Mouse (Mus musculus) liver, postnatal 0 days (tissue): ENCODE measurements around the gene Gm10147. TPM values are rescaled to one million over a fixed set of nuclear protein-coding genes. Genes with fewer than 3 reads are reported as not detected.
"Not testable (repeated sequence)": the region's sequence is repeated elsewhere in the genome, so short reads cannot be mapped to it uniquely, and the experiment has no call there.

ENCODE experiments used
- ATAC-seq: fragments of 200-750 bp; cut with Nextera tagmentation; 2 replicates; pipeline ENCODE4 v1.8.0; 2017; ENCODE audit warnings: mild to moderate bottlenecking, moderate library complexity
- DNase-seq: peaks from one replicate; pipeline ENCODE4 v3.0.0-alpha.2; 2016
- H3K27ac ChIP-seq: fragments of 300-500 bp; sonication (generic); 2 replicates; pipeline ENCODE4 v1.5.1; 2014; ENCODE audit warnings: antibody characterized with exemption, moderate library complexity, mild to moderate bottlenecking, low read depth
- H3K27me3 ChIP-seq: fragments of 300-500 bp; sonication (generic); 2 replicates; pipeline ENCODE4 v1.6.1; 2014; ENCODE audit warnings: low read length, control low read depth, mixed read lengths; ENCODE audit not compliant: insufficient read depth
- H3K36me3 ChIP-seq: fragments of 300-500 bp; sonication (generic); replicated peaks from 2 replicates; pipeline ENCODE4 v1.6.1; 2014; ENCODE audit warnings: mild to moderate bottlenecking, control low read depth, low read length, moderate library complexity, mixed read lengths; ENCODE audit not compliant: insufficient read depth
- H3K4me1 ChIP-seq: fragments of 300-500 bp; sonication (generic); 2 replicates; pipeline ENCODE4 v1.6.1; 2014; ENCODE audit warnings: antibody characterized with exemption, mild to moderate bottlenecking, control low read depth; ENCODE audit not compliant: insufficient read depth
- H3K4me2 ChIP-seq: fragments of 300-500 bp; sonication (generic); 2 replicates; pipeline ENCODE4 v1.6.1; 2014; ENCODE audit warnings: low read depth, mild to moderate bottlenecking, low read length, moderate library complexity, mixed read lengths
- H3K4me3 ChIP-seq: fragments of 300-500 bp; sonication (generic); 2 replicates; pipeline ENCODE4 v1.5.1; 2014; ENCODE audit warnings: low read depth, low read length
- H3K9ac ChIP-seq: fragments of 300-500 bp; sonication (generic); replicated peaks from 2 replicates; pipeline ENCODE4 v1.6.1; 2014; ENCODE audit warnings: mild to moderate bottlenecking, moderate library complexity
- H3K9me3 ChIP-seq: fragments of 300-500 bp; sonication (generic); 2 replicates; pipeline ENCODE4 v1.6.1; 2016; ENCODE audit warnings: mild to moderate bottlenecking, control low read depth, low read length, mixed read lengths
- WGBS: fragments of 180-500 bp; shearing (Covaris S2); extraction: QIAGEN DNeasy Blood & Tissue Kit; methylation state at CpG from one replicate; pipeline ENCODE4 v1.1.7; 2014; ENCODE audit not compliant: insufficient replicate concordance; 5-methylcytosine and 5-hydroxymethylcytosine counted together
- microRNA-seq: library from miRNA; unstranded; fragments of <30 nt; microRNA quantifications from one replicate; pipeline ENCODE4, GENCODE M21; 2016
- polyA plus RNA-seq: library from polyadenylated mRNA; unstranded; fragments of >200 nt; fragmentation: Nextera tagmentation; extraction: Ambion mirVana; gene quantifications from 2 replicates; pipeline ENCODE4 v1.2.1, GENCODE M21; 2015

The Gm10147 gene
- not detected in 2 replicates for polyA plus RNA-seq

- no CpG with 5 or more reads among the region's 7 CpGs for WGBS
- not testable (repeated sequence) for H3K36me3 ChIP-seq, H3K9me3 ChIP-seq, H3K27ac ChIP-seq, H3K4me3 ChIP-seq, ATAC-seq, H3K4me1 ChIP-seq, H3K4me2 ChIP-seq, H3K27me3 ChIP-seq, DNase-seq, H3K9ac ChIP-seq
Observed at GRCm38 (mm10) chrX:28607742-28608141, at the start of gene Gm10147. Gene Gm10147, minus strand, starts transcription at chrX:28607842.

Small RNAs within 50 kb of the gene (microRNA-seq; reads per million reads assigned to microRNA genes)
- not detected for gene Gm44499
